Mouse (Mus musculus) hindbrain, embryonic 13.5 days (tissue): ENCODE data around the gene Gm13276. TPM values are rescaled to one million over a fixed set of nuclear protein-coding genes. Genes with fewer than 3 reads are reported as not detected.

ENCODE experiments used
- polyA plus RNA-seq: library from polyadenylated mRNA; unstranded; fragments of >200 nt; fragmentation: Nextera tagmentation; extraction: Ambion mirVana; gene quantifications from 2 replicates; pipeline ENCODE4 v1.2.1, GENCODE M21; 2015

Gene Gm13276
- polyA plus RNA-seq, 1 experiment from 2014 or later: not detected

Other genes starting within 250 kb of the Gm13276 start
- gene Ifna15, start 227.5 kb upstream of the Gm13276 start, polyA plus RNA-seq: not detected in 2 replicates
- gene Ifna14, start 213.9 kb upstream of the Gm13276 start, polyA plus RNA-seq: not detected in 2 replicates
- not detected in 2 replicates for gene Ifna9, start 193.3 kb upstream of the Gm13276 start, polyA plus RNA-seq
- gene Ifna12, start 182.3 kb upstream of the Gm13276 start, polyA plus RNA-seq: not detected in 2 replicates
- not detected in 2 replicates for gene C87499, start 151.3 kb upstream of the Gm13276 start, polyA plus RNA-seq
- not detected in 2 replicates for gene Ifna13, start 141.2 kb upstream of the Gm13276 start, polyA plus RNA-seq
- not detected in 2 replicates for gene Ifna16, start 108.8 kb upstream of the Gm13276 start, polyA plus RNA-seq
- gene Ifna2, start 101.8 kb upstream of the Gm13276 start, polyA plus RNA-seq: not detected in 2 replicates
- gene Ifnab, start 94.3 kb upstream of the Gm13276 start, polyA plus RNA-seq: not detected in 2 replicates
- 1.6 and 2.6 TPM in 2 replicates for gene Gm26566, start 63.9 kb upstream of the Gm13276 start, polyA plus RNA-seq
- 129 and 130 TPM in 2 replicates for gene Klhl9, start 63.2 kb upstream of the Gm13276 start, polyA plus RNA-seq
- not detected in 2 replicates for gene Gm13271, start 30.8 kb upstream of the Gm13276 start, polyA plus RNA-seq
- 0.22 TPM in 1 of 2 replicates, not detected in the other for gene Gm13283, start 25.6 kb upstream of the Gm13276 start, polyA plus RNA-seq
- gene Gm13290, start 11.9 kb upstream of the Gm13276 start, polyA plus RNA-seq: 0.22 TPM in 1 of 2 replicates, not detected in the other
- gene Gm13289, start 8.8 kb upstream of the Gm13276 start, polyA plus RNA-seq: not detected in 2 replicates
- gene Gm13272, start 5.9 kb upstream of the Gm13276 start, polyA plus RNA-seq: not detected in 2 replicates
- gene Ifnz, start 3.6 kb upstream of the Gm13276 start, polyA plus RNA-seq: not detected in 2 replicates
- gene Gm13277, start 2.9 kb downstream of the Gm13276 start, polyA plus RNA-seq: not detected in 2 replicates
- not detected in 2 replicates for gene Gm13278, start 5.8 kb downstream of the Gm13276 start, polyA plus RNA-seq
- not detected in 2 replicates for gene Gm13275, start 8.8 kb downstream of the Gm13276 start, polyA plus RNA-seq
- gene Gm13279, start 11.7 kb downstream of the Gm13276 start, polyA plus RNA-seq: not detected in 2 replicates
- gene Gm13285, start 14.0 kb downstream of the Gm13276 start, polyA plus RNA-seq: not detected in 2 replicates
- gene Gm13287, start 17.5 kb downstream of the Gm13276 start, polyA plus RNA-seq: not detected in 2 replicates
- not detected in 2 replicates for gene Gm13288, start 19.8 kb downstream of the Gm13276 start, polyA plus RNA-seq
- gene Ifna7, start 30.5 kb downstream of the Gm13276 start, polyA plus RNA-seq: not detected in 2 replicates
- not detected in 2 replicates for gene Ifna11, start 34.2 kb downstream of the Gm13276 start, polyA plus RNA-seq
- not detected in 2 replicates for gene Ifna6, start 41.7 kb downstream of the Gm13276 start, polyA plus RNA-seq
- gene Ifna5, start 49.8 kb downstream of the Gm13276 start, polyA plus RNA-seq: not detected in 2 replicates
- gene Ifna4, start 56.2 kb downstream of the Gm13276 start, polyA plus RNA-seq: not detected in 2 replicates
- not detected in 2 replicates for gene Ifna1, start 64.4 kb downstream of the Gm13276 start, polyA plus RNA-seq
- gene Ifne, start 94.5 kb downstream of the Gm13276 start, polyA plus RNA-seq: not detected in 2 replicates